Mouse (Mus musculus): ENCODE measurements at regions not wholly inside any gene's neighbourhood (a gene's known extent, or its start where the extent isn't known, plus 50 kb on each side); places are given as distances from the start of the nearest gene placed in this dataset.

- TF ChIP-seq CTCF (IDR thresholded peaks at IDR 0.05; ENCODE audit: borderline replicate concordance, insufficient read depth, low read length) (no peak), POLR2A (IDR thresholded peaks at IDR 0.05; ENCODE audit: low read depth, low read length) (no peak)
Measured at GRCm38 (mm10) chr19:35875464-35875863, 181.8 kb downstream of the Htr7 start.

Measured in embryonic fibroblast, embryonic 13.5 days (primary cell).